Mouse (Mus musculus): ENCODE measurements around the gene Mindy4b-ps. TPM values are rescaled to one million over a fixed set of nuclear protein-coding genes. Genes with fewer than 3 reads are reported as not detected.
"Not testable (repeated sequence)": the region's sequence is repeated elsewhere in the genome, so short reads cannot be mapped to it uniquely, and the experiment has no call there.

Mindy4b-ps gene
- polyA plus RNA-seq (2011; ENCODE audit: insufficient read depth, insufficient read length, low replicate concordance, missing spikeins): not detected in 2 replicates

GRCm38 (mm10) chr3:58822211-58822610, at the start of gene Mindy4b-ps:
Gene Mindy4b-ps, minus strand, starts transcription at chr3:58822311.
- 63% methylated on average over 4 of the region's 4 CpGs for WGBS
- TF ChIP-seq CTCF (IDR thresholded peaks at IDR 0.05; ENCODE audit: control insufficient read depth, insufficient read depth, low read length) (no peak), POLR2A (IDR thresholded peaks at IDR 0.05; ENCODE audit: borderline replicate concordance, control insufficient read depth, low read depth, low read length) (no peak)
- Histone ChIP-seq H3K4me1 (ENCODE audit: control insufficient read depth, insufficient read depth, low read length) (no peaks in the 10 kb centered on the region), H3K27ac (ENCODE audit: control insufficient read depth, insufficient read depth, low read depth, low read length, poor library complexity) (no peak within 1 kb of the TSS), H3K4me3 (replicated peaks; ENCODE audit: control insufficient read depth, low read depth, low read length) (no peak within 1 kb of the TSS)

- H3K4me1 ChIP-seq (ENCODE audit: control insufficient read depth, insufficient read depth, low read length): not testable (repeated sequence)
- WGBS: 62% methylated on average over 2 of the region's 2 CpGs
These were observed 49.8 kb upstream of the Mindy4b-ps start for GRCm38 (mm10) chr3:58871882-58872281.

GRCm38 (mm10) chr3:58865690-58866089, 43.6 kb upstream of the Mindy4b-ps start:
- 72% methylated on average over 7 of the region's 7 CpGs for WGBS
- Histone ChIP-seq H3K27ac (ENCODE audit: control insufficient read depth, insufficient read depth, low read depth, low read length, poor library complexity) (no peak overlapping the region), H3K4me1 (ENCODE audit: control insufficient read depth, insufficient read depth, low read length) (no peaks in the 10 kb centered on the region), H3K4me3 (replicated peaks; ENCODE audit: control insufficient read depth, low read depth, low read length) (no peak overlapping the region)
- TF ChIP-seq CTCF (IDR thresholded peaks at IDR 0.05; ENCODE audit: control insufficient read depth, insufficient read depth, low read length) (no peak), POLR2A (IDR thresholded peaks at IDR 0.05; ENCODE audit: borderline replicate concordance, control insufficient read depth, low read depth, low read length) (no peak)

More at GRCm38 (mm10) chr3:58871882-58872281, 49.8 kb upstream of the Mindy4b-ps start:
- not testable (repeated sequence) for H3K27ac ChIP-seq (ENCODE audit: control insufficient read depth, insufficient read depth, low read depth, low read length, poor library complexity); H3K4me3 ChIP-seq (replicated peaks; ENCODE audit: control insufficient read depth, low read depth, low read length)

GRCm38 (mm10) chr3:58862976-58863375, 40.9 kb upstream of the Mindy4b-ps start:
- H3K4me1 ChIP-seq (ENCODE audit: control insufficient read depth, insufficient read depth, low read length): no peaks in the 10 kb centered on the region
- WGBS: 88% methylated on average over 2 of the region's 2 CpGs
- no peak overlapping the region for H3K27ac ChIP-seq (ENCODE audit: control insufficient read depth, insufficient read depth, low read depth, low read length, poor library complexity)
- no peak overlapping the region for H3K4me3 ChIP-seq (replicated peaks; ENCODE audit: control insufficient read depth, low read depth, low read length)
- TF ChIP-seq CTCF (IDR thresholded peaks at IDR 0.05; ENCODE audit: control insufficient read depth, insufficient read depth, low read length): no peak
- TF ChIP-seq POLR2A (IDR thresholded peaks at IDR 0.05; ENCODE audit: borderline replicate concordance, control insufficient read depth, low read depth, low read length): no peak

GRCm38 (mm10) chr3:58843415-58843814, 21.3 kb upstream of the Mindy4b-ps start:
- H3K27ac ChIP-seq (ENCODE audit: control insufficient read depth, insufficient read depth, low read depth, low read length, poor library complexity): no peak overlapping the region
- 15% methylated on average over 1 of the region's 1 CpGs for WGBS
- TF ChIP-seq CTCF (IDR thresholded peaks at IDR 0.05; ENCODE audit: control insufficient read depth, insufficient read depth, low read length) (peak; percentile 29; the same call in 1 of the 2 replicates), POLR2A (IDR thresholded peaks at IDR 0.05; ENCODE audit: borderline replicate concordance, control insufficient read depth, low read depth, low read length) (no peak)
- H3K4me1 ChIP-seq (ENCODE audit: control insufficient read depth, insufficient read depth, low read length): no peaks in the 10 kb centered on the region
- H3K4me3 ChIP-seq (replicated peaks; ENCODE audit: control insufficient read depth, low read depth, low read length): no peak overlapping the region

- Histone ChIP-seq H3K27ac (ENCODE audit: control insufficient read depth, insufficient read depth, low read depth, low read length, poor library complexity) (no peak overlapping the region), H3K4me3 (replicated peaks; ENCODE audit: control insufficient read depth, low read depth, low read length) (no peak overlapping the region), H3K4me1 (ENCODE audit: control insufficient read depth, insufficient read depth, low read length) (no peaks in the 10 kb centered on the region)
- TF ChIP-seq POLR2A (IDR thresholded peaks at IDR 0.05; ENCODE audit: borderline replicate concordance, control insufficient read depth, low read depth, low read length) (no peak), CTCF (IDR thresholded peaks at IDR 0.05; ENCODE audit: control insufficient read depth, insufficient read depth, low read length) (no peak)
- WGBS: 76% methylated on average over 5 of the region's 5 CpGs
These were observed 11.5 kb upstream of the Mindy4b-ps start for GRCm38 (mm10) chr3:58833442-58834160.

GRCm38 (mm10) chr3:58832888-58833287, 10.8 kb upstream of the Mindy4b-ps start:
- H3K4me1 ChIP-seq (ENCODE audit: control insufficient read depth, insufficient read depth, low read length): no peaks in the 10 kb centered on the region
- no peak overlapping the region for H3K4me3 ChIP-seq (replicated peaks; ENCODE audit: control insufficient read depth, low read depth, low read length)
- H3K27ac ChIP-seq (ENCODE audit: control insufficient read depth, insufficient read depth, low read depth, low read length, poor library complexity): no peak overlapping the region
- no peak for TF ChIP-seq POLR2A (IDR thresholded peaks at IDR 0.05; ENCODE audit: borderline replicate concordance, control insufficient read depth, low read depth, low read length)
- TF ChIP-seq CTCF (IDR thresholded peaks at IDR 0.05; ENCODE audit: control insufficient read depth, insufficient read depth, low read length): no peak
- 78% methylated on average over 2 of the region's 2 CpGs for WGBS

GRCm38 (mm10) chr3:58831586-58831985, 9.5 kb upstream of the Mindy4b-ps start:
- Histone ChIP-seq H3K4me1 (ENCODE audit: control insufficient read depth, insufficient read depth, low read length) (no peaks in the 10 kb centered on the region), H3K4me3 (replicated peaks; ENCODE audit: control insufficient read depth, low read depth, low read length) (no peak overlapping the region), H3K27ac (ENCODE audit: control insufficient read depth, insufficient read depth, low read depth, low read length, poor library complexity) (no peak overlapping the region)
- no peak for TF ChIP-seq POLR2A (IDR thresholded peaks at IDR 0.05; ENCODE audit: borderline replicate concordance, control insufficient read depth, low read depth, low read length)
- no peak for TF ChIP-seq CTCF (IDR thresholded peaks at IDR 0.05; ENCODE audit: control insufficient read depth, insufficient read depth, low read length)
- 67% methylated on average over 5 of the region's 5 CpGs for WGBS

- no peaks in the 10 kb centered on the region for H3K4me1 ChIP-seq (ENCODE audit: control insufficient read depth, insufficient read depth, low read length)
- H3K27ac ChIP-seq (ENCODE audit: control insufficient read depth, insufficient read depth, low read depth, low read length, poor library complexity): no peak overlapping the region
- 81% methylated on average over 1 of the region's 1 CpGs for WGBS
- H3K4me3 ChIP-seq (replicated peaks; ENCODE audit: control insufficient read depth, low read depth, low read length): no peak overlapping the region
- no peak for TF ChIP-seq CTCF (IDR thresholded peaks at IDR 0.05; ENCODE audit: control insufficient read depth, insufficient read depth, low read length)
- TF ChIP-seq POLR2A (IDR thresholded peaks at IDR 0.05; ENCODE audit: borderline replicate concordance, control insufficient read depth, low read depth, low read length): no peak
These were observed 7.8 kb upstream of the Mindy4b-ps start for GRCm38 (mm10) chr3:58829926-58830325.

All from bone marrow, adult 2 months (tissue).